Mouse (Mus musculus): ENCODE measurements around the gene Ankrd24. TPM values are rescaled to one million over a fixed set of nuclear protein-coding genes. Genes with fewer than 3 reads are reported as not detected.
"Not testable (repeated sequence)": the region's sequence is repeated elsewhere in the genome, so short reads cannot be mapped to it uniquely, and the experiment has no call there.

The Ankrd24 gene
- polyA plus RNA-seq, 2 experiments from 2014 or later = 1.1 to 1.7 TPM

- ATAC-seq = no peak
These were observed 17.1 kb downstream of the Ankrd24 start for GRCm38 (mm10) chr10:81645391-81645790.

- no peak for ATAC-seq
These were observed 17.7 kb downstream of the Ankrd24 start for GRCm38 (mm10) chr10:81646015-81646555.

GRCm38 (mm10) chr10:81648803-81649775 is 20.7 kb downstream of the Ankrd24 start, which contains the start of gene Gm10778:
Gene Gm10778, plus strand, starts transcription at chr10:81649059.
- ATAC-seq = peak; percentile 94

- ATAC-seq = no peak
These were observed 26.8 kb downstream of the Ankrd24 start for GRCm38 (mm10) chr10:81655178-81655577.

GRCm38 (mm10) chr10:81656174-81656573 is 27.8 kb downstream of the Ankrd24 start:
- no peak for ATAC-seq

- ATAC-seq = not testable (repeated sequence)
These were observed 58.8 kb downstream of the Ankrd24 start for GRCm38 (mm10) chr10:81687114-81687513.

Other genes with a start within 250 kb of the Ankrd24 start
- gene Dohh, start 244.1 kb upstream of the Ankrd24 start, polyA plus RNA-seq (2017; shearing (Covaris generic)) = 10 to 100 TPM; 12.7 to 13.7 TPM
- 1 to 10 TPM; 1.1 to 1.2 TPM for gene Gm48551, start 244.1 kb upstream of the Ankrd24 start, polyA plus RNA-seq (2017; shearing (Covaris generic))
- gene Gm48552, start 239.5 kb upstream of the Ankrd24 start, polyA plus RNA-seq (2017; shearing (Covaris generic)) = 1 to 10 TPM in 1 of 2 experiments, not detected in 1; 1.4 TPM
- 10 to 100 TPM in 1 of 2 experiments, 1 to 10 TPM in 1; 7.3 to 13.3 TPM for gene Smim24, start 235.5 kb upstream of the Ankrd24 start, polyA plus RNA-seq (2017; shearing (Covaris generic))
- gene Nfic, start 172.9 kb upstream of the Ankrd24 start, polyA plus RNA-seq (2017; shearing (Covaris generic)) = 10 to 100 TPM; 15.2 to 16.0 TPM
- gene Celf5, start 145.8 kb upstream of the Ankrd24 start, polyA plus RNA-seq (2017; shearing (Covaris generic)) = 1 to 10 TPM in 1 of 2 experiments, under 1 TPM in 1; 0.44 to 1.5 TPM
- gene Ncln, start 132.1 kb upstream of the Ankrd24 start, polyA plus RNA-seq (2017; shearing (Covaris generic)) = 10 to 100 TPM; 33.4 to 41.8 TPM
- 10 to 100 TPM; 70.0 to 70.7 TPM for gene S1pr4, start 128.4 kb upstream of the Ankrd24 start, polyA plus RNA-seq (2017; shearing (Covaris generic))
- gene Gna15, start 104.3 kb upstream of the Ankrd24 start, polyA plus RNA-seq (2017; shearing (Covaris generic)) = 10 to 100 TPM; 55.2 to 62.0 TPM
- gene Gna11, start 83.3 kb upstream of the Ankrd24 start, polyA plus RNA-seq (2017; shearing (Covaris generic)) = 10 to 100 TPM; 21.7 to 24.5 TPM
- 100 to 1,000 TPM; 120 to 125 TPM for gene Aes, start 69.1 kb upstream of the Ankrd24 start, polyA plus RNA-seq (2017; shearing (Covaris generic))
- 1 to 10 TPM in 1 of 2 experiments, under 1 TPM in 1; 0.78 to 1.5 TPM for gene Tle2, start 54.0 kb upstream of the Ankrd24 start, polyA plus RNA-seq (2017; shearing (Covaris generic))
- gene Tle6, start 27.5 kb upstream of the Ankrd24 start, polyA plus RNA-seq (2017; shearing (Covaris generic)) = under 1 TPM in 1 of 2 experiments, not detected in 1; 0.89 TPM
- 1 to 10 TPM; 1.5 to 2.5 TPM for gene BC025920, start 22.3 kb upstream of the Ankrd24 start, polyA plus RNA-seq (2017; shearing (Covaris generic))
- gene Sirt6, start 743 bp upstream of the Ankrd24 start, polyA plus RNA-seq (2017; shearing (Covaris generic)) = 10 to 100 TPM; 23.1 TPM
- 1 to 10 TPM; 8.1 to 9.8 TPM for gene Gm10778, start 20.5 kb downstream of the Ankrd24 start, polyA plus RNA-seq (2017; shearing (Covaris generic))
- gene Zfp433, start 76.3 kb downstream of the Ankrd24 start, polyA plus RNA-seq (2017; shearing (Covaris generic)) = 10 to 100 TPM; 15.0 to 21.5 TPM
- gene Gm3055, start 142.6 kb downstream of the Ankrd24 start, polyA plus RNA-seq (2017; shearing (Covaris generic)) = 1 to 10 TPM; 6.6 to 7.3 TPM
- gene Gm4767, start 183.6 kb downstream of the Ankrd24 start, polyA plus RNA-seq (2017; shearing (Covaris generic)) = 1 to 10 TPM; 6.2 to 6.5 TPM
- 1 to 10 TPM; 5.1 to 5.8 TPM for gene Gm32687, start 235.4 kb downstream of the Ankrd24 start, polyA plus RNA-seq (2017; shearing (Covaris generic))